Mouse (Mus musculus) right cerebral cortex, postnatal 10 days (tissue): ENCODE measurements at regions not wholly inside any gene's neighbourhood (a gene's known extent, or its start where the extent isn't known, plus 50 kb on each side); places are given as distances from the start of the nearest gene placed in this dataset.

ENCODE experiments used
- DNase-seq, 2 experiments: peaks; one replicate each; pipeline ENCODE4 v3.0.0; 2021; ENCODE audit warnings: low spot score in 2 of 2

DNA sequence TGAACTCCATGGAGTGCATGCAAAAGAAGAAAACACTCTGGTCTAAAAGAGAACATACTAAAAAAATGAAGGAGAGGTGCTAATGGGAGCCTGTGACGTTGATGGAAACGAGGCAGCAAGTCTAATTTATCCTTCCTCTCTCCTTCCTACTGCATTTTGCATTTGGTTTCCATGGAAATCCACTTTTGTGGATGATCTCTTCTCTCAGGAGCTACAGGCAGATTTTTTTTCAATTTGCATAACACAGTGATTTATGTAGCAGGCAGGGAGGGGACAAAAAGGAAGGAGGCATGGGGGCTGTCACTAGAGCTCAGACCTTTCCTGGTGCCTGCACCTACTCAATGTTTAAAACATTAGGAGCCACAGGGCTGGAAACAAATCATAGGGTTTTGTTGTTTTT is 167.7 kb upstream of the Atp10a start:
- DNase-seq: peak; percentile 42 to 67
